Mouse (Mus musculus) 3T3-L1 (cell line): ENCODE data around the gene Hrh2.
A peak's percentile ranks its signal among the peaks of the same experiment; 100 is the strongest.

Source experiments
- DNase-seq: peaks from one replicate; pipeline ENCODE4 v3.0.0-alpha.2; 2015; ENCODE audit warnings: low read depth, low spot score

Gene Hrh2

DNA sequence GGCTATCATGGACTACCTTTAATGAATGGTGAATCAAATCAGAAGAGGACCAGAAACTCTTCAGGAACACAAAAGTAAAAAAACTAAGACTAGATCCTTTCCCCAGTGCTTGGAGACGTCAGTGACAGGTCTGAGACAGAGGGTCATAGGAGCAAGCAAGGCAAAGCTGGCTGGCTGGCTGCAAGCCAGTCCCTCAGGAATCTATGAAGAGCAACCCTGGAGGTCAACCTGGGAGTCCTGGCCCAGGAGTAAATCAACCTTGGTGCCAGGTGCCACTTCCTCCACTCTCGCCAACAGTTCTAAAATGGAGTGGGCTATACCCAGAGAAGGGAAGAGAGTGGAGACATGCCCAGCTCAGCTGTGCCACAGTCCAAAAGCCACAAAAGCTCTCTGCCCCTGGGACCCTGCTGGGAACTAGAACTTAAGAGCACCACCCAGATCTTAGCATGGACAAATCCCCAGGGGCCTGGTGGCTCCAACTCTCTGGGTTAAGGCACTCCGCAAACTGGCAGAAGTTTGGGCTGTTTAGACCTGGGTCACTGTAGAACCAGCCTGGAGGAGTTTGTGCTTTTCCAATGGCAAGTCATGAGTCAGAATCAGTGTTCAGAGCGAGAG lies 15.4 kb upstream of the Hrh2 start:
- DNase-seq = no peak

DNA sequence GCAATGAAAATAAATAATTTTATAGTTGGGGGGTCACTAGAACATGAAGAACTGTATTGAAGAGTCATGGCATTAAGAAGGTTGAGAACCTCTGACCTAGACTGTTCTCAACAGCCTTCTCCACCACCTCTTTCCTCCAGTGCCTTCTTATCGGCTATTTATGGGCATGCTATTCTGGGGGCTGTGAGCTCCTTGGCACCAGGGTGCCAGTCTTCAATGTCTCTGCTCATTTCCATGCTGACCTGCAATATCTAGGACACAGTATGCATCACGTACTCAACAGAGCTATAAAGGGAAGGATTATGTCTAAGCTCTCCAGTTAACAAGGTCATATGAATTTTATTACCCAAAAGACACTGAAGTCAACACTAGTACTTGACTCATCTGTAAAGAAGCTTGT lies 14.6 kb upstream of the Hrh2 start:
- no peak for DNase-seq

DNA sequence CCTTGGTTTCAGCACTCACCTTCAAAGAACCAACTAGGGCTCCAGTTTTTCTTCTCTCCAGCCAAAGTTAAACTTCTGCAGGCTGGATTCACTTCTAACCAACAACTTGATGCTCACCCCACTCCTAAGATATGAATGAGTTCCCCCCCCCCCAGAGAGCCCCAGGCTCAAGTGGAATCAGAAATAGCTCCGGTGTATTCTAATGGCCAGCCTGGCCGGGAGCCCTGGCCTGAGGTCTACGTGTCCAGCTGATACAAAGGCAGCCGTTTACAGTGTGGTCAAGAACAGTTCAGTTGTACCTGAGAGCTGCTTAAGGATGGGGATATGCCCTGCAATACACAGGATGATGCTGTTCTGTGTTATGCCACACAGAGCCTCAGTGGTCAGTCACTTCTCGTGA lies 13.3 kb upstream of the Hrh2 start:
- DNase-seq = no peak

DNA sequence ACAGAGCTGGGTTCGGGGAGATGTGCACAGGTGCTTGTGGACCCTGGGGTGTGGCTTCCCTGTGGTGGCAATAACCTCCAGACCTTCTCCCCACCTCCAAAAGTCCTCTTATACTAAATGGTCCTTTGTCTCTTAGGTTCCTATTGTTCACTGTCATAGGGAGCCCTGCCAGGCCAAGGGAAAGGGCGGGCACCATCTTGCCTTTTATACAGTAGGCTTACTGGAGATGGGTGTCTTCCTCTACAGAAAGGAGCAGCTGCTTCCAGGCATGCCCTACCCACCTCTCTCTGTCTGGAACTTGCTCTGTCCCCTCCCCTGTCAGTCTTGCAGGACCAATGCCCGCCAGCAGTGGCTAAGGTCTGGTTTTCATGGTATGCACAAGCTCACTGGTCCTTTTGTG lies 12.0 kb upstream of the Hrh2 start:
- DNase-seq = no peak

DNA sequence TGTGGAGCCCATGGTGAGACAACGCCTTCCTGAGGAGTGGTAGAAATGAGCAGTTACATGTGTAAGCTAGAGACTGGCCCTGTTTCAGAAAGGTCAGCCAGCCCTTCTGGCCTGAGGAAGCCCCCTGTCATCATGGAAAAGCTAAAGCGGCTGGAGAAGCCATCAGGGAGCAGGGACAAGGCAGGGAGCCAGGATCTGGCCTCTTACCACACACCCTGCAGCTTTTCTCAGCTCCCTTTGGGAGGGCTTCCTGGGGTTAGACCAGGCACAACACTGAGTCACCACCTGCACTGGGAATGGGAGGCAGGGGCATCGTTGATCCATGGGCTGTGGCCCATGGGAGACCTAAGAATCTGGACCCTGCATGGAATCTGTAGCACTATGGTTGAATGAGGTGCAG lies 11.5 kb upstream of the Hrh2 start:
- no peak for DNase-seq

DNA sequence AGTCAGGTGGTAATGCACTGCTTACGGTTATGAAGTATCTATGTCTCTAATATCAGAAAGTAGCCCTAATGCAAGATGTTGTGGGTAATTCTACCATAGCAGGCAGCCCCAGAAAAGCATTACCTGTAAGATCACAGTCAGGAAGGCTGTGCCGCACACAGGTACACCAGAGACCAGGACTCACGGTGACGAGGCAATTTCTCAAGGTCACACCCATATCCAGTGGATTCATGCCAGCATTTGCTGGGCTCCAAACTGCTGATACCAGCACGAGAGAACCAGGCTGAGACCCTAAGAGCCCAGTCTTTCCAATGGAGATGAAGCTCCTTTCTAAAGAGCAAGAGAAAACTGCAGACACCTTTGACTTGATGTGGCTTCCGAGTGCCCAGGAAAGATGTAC lies 10.6 kb upstream of the Hrh2 start:
- no peak for DNase-seq

DNA sequence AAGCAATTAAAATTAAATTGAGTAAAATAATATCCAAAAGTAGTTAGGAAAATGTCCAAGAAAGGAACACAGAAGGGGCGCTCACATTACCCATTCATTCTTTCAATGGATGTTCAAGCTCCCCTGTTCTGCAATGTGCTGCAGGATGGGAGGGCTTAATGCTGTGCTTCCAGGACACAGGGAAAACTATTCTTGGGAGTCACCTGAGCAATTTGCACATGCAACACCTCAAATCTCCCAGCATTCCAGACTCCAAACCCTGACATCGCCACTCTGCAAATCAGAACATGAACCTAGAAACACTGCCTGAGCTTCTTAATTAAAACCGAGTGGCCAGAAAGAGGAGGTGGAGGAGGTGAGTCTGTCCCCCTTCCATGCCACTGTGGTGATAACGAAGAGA lies 10.0 kb upstream of the Hrh2 start:
- no peak for DNase-seq

GRCm38 (mm10) chr13:54186394-54186793 lies 5.5 kb upstream of the Hrh2 start:
- DNase-seq = no peak

GRCm38 (mm10) chr13:54188190-54188706 lies 3.7 kb upstream of the Hrh2 start:
- DNase-seq = no peak

- peak; percentile 57 for DNase-seq
Observed at GRCm38 (mm10) chr13:54189896-54190295, 2.0 kb upstream of the Hrh2 start.

DNA sequence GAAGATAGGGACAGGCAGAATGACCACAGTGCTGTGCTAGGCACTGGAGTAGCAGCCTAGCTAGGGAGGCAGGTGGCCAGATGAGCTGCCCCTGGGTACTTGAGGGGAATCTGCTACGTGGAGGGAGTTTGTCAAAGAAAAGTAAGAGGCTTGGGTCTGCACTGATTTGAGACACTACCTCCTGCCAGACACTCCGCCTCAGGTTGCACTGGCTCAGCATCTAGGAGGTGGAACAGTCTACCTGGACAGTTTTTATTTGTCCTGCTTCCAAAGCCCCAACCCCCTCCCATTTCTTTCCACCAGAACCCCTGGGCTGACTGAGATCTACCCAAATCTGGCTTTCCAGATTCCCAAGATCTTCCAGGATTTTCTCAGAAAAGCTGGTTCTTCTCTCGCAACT lies 748 bp upstream of the Hrh2 start:
- no peak for DNase-seq

GRCm38 (mm10) chr13:54193580-54193979 lies 1.7 kb downstream of the Hrh2 start:
- no peak for DNase-seq

- DNase-seq = no peak
Observed at GRCm38 (mm10) chr13:54199000-54199399, 7.1 kb downstream of the Hrh2 start.

DNA sequence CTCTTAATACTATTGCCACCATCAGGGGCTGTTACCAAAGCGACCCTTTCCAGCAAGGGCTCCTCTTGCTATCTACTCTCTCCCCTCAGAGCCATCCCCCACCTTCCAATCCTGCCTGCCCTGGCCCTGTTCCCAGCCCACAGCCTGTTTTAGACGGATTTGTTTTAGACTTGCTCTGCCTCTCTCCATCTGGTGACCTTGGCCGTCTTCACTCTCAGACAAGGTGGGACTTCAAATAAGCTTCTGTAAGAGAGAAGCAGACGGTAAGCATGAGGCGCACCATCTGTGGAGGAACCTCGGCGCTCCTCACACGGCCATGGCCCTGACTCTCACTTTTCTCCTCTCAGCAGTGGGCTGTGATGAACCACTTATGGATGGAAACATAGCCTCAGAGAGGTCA lies 10.5 kb downstream of the Hrh2 start:
- DNase-seq = no peak

DNA sequence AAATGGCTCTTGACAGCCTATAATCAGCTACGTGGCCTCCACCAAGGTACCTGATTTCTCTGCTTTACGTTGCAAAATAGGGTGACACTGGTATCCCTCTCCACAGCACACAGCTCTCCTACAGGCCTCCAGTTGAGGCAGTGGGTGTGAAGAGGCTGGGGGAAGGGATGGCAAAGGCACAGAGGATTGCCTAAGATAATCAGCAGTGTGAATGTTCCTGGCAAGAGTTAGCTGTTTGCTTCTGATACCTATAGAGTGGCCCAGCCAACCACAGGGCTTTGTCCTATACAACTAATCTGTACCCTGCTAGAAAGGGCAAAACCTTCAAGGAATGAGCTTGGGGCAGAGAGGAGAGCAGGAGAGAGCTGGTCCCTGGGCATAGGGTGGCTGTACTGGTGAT lies 11.5 kb downstream of the Hrh2 start:
- DNase-seq = no peak

DNA sequence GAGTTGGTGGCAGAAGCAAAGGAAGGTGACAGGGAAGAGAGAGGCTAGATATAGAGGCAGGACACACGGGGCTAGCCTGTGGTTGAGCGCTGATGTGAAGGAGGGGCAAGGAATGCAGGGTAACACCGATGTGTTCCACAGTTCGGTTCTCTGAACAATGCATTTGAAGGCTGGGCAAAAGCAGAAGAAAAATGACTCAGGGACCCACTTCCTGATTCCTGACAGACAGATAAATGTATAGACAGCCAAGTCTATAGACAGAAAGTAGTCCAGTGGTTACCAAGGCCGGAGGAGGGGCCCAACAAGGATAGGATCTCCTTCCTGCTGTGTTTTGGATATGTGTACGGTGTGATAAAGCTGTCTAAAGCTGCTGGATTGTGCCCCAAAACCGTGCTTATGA lies 13.3 kb downstream of the Hrh2 start:
- DNase-seq = no peak

DNA sequence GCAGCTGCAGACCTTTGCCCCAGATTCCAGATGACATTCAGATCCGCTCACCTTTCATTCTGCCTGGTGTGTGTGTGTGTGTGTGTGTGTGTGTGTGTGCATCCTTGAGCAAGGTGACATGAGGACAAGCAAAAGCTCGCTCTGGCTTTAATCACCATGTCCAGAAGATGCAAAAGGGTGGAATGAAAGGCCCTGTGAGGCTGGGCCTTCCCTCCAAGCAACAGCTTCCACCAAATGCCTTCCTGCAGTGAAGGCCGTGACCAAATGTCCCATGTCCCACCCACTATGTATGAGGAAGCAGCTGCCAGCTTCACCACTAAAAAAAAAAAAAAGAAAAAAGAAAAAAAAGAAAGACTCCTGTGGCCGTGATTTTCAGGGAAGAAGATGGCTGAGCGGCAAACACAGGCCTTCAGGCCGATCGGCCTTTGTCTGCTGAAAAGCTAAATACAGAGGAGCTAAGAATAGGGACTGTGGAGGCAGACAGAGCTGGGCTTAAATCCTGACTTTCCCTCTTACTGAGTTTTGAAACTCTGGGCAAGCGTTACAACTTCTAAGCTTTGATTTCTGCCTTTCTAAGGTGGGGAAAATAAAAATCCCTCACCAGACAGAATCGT lies 14.3 kb downstream of the Hrh2 start:
- no peak for DNase-seq

DNA sequence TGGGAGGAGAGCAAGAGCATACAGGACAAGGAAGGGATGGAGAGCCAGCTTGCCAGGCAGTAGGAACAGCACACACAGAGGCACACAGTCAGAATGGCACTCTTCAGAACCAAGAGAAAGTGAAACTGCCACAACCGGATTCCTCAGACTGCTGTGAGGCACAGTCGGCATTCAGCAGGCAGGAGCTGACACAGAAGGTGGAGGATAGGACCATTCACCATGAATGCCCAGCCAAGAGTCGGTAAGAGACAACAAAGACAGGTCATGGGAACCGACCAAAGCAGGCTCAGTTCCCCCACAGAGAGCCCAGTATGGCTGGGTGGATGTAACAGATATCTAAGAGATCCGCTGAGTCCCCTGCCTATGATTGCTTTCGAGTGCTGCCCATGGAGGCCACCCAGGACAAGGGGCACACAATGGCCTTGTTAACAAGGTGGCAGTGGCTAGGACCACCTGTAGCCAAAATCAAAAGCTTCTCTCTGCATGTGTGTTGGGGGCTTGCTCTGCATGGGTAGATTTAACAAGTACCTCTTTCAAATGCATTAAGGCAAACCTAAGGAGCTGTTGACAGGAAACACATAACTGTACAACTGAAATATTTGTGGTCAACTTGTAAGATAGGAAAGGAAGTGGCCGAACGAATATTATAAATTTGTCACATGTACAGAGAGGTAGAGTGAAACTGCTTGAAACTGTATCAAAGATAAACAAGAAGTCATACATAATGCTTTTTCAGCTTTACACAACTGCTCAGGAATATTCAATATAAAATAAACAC lies 17.7 kb downstream of the Hrh2 start:
- peak; percentile 25 for DNase-seq

- DNase-seq = no peak
Observed at GRCm38 (mm10) chr13:54211528-54212488, 19.9 kb downstream of the Hrh2 start.

DNA sequence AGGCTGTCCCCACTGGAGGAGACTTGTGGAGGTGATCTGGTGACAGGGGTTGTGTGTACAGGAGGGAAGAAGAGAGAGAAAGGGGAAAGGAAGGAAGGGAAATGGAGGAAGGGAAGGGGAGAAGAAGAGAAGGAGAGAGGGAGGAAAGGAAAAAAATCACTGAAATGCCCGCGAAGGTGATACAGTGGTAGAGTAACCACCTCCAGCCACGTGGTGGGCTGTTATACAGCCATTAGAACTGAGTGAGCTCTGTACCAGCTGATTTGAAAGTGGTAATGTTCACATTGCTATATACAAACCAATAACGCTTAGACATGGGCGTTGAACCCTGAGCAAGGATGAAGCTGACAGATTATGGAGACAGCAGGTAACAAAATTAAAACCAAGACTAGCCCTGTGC lies 20.6 kb downstream of the Hrh2 start:
- no peak for DNase-seq

DNA sequence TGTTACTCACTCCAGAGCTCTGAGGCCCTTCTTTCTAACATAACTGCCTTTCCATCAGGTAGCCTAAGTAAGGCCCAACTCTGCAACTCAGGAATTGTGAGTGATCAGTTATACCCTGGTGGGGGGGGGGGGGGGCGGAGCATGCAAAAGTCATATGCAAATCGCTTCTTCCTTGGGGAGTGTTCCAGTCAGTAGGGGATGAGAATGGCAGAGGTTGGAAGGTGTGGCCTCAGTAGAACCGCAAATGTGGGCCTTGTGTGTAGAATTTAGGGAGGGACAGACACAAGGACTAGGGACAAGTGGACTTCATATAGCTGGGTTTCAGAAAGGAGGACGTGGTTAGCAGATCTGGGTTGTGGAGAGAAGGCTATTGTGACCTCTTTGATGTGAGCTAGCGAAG lies 23.3 kb downstream of the Hrh2 start:
- no peak for DNase-seq
